Mouse (Mus musculus) ovary, postnatal 14 days (tissue): ENCODE measurements around the gene Pla2g4a.

ENCODE experiments used
- DNase-seq: peaks from one replicate; pipeline ENCODE4 v3.0.0; 2022; ENCODE audit warnings: low spot score

Gene Pla2g4a

DNA sequence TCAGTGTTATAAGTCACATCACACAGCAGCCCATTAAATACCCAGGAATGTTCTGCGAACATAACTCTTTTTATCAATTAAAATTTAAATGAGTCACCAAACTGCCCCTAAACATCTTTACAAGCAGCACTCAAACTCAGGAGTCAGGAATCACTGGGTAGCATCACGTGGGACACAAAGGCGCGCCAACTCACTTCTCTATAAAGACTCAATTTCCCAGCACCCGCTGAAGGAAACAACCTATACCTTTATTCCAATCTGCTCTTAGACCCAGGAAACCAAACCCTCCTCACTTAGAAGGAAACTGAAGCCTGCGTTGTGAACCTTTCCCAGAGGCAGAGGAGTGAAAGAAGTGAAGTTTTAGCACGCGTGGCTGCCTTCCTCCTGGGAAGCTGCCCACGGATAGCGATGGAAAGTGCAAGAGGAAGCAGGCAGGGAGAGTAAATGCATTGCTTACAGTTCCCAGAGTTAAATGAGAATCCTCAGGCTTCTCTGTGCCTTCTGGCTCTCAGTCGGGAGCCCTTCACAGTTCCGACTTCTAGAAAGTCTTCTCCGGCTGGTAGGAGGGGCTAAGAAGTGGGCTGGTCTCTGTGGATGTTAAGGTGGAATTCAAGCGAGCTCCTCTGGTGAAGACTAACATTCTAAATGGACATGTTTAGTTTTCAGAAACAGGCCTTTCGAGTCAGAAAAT, at the start of gene Pla2g4a:
Pla2g4a (minus strand) TSS at position 557 of the 691 bp plus-strand sequence.
- peak; percentile 34 for DNase-seq

DNA sequence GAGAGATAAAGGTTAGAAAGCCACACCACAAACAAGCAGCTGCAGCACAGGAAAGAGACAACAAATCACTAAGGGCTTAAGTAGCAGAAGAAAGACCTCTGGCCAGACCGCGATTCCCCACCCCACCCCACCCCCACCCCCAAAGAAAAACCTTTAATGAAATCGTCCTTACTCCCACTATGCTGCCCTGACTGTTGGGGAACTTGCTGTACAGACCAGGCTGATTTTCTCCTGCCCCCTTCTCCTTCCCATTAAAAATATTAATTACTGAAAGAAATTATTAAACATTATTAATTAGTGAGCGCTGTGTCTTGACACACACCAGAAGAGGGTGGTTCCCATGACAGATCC, 49.5 kb upstream of the Pla2g4a start:
- no peak for DNase-seq

DNA sequence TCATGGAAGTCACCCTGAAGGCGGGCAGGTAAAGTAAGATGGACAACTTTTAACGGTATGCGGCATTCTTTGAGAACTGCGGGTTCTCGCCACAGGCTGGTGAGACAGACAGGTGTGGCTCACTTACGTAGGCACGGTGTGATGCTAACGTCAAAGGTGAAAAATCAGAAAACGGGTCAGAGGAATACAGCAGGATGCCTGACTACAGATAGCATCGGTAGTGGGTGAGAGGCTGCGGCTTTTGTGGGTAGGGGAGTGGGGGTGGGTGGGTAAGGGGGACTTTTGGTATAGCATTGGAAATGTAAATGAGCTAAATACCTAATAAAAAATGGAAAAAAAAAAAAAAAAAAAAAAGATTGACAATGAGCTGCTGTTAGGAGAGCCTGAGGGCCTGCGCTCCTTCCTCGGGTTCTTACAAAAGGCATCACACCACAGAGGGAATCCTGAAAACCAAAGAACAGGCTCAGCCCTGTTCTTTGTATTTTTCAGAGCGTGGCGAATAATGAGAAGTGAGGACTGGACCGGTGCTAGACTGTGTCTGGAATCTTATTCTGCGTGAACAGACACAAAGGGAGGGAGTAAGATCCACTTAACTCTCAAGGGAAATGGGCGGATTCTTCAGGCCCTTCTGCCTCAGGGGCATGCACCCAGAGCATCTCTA, 49.0 kb upstream of the Pla2g4a start:
- DNase-seq: no peak

DNA sequence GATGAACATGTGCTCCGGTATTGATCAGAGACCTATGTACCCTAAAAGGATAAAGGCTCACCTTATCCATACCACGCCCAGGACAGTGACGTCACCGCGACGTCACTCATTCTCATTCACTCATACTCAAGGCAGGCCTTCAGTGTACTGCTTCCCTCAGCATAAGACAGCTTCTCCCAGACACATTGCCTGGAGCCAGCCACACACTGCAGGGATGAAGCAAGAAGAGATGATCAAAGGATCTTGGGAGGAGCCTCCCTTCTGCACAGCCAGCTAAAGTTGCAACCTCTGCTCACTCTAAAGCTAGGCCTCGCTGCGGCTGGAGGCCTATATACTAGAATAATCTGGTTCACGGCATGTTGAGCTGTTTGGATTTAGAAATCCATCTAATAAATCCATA, 48.0 kb upstream of the Pla2g4a start:
- DNase-seq: no peak

DNA sequence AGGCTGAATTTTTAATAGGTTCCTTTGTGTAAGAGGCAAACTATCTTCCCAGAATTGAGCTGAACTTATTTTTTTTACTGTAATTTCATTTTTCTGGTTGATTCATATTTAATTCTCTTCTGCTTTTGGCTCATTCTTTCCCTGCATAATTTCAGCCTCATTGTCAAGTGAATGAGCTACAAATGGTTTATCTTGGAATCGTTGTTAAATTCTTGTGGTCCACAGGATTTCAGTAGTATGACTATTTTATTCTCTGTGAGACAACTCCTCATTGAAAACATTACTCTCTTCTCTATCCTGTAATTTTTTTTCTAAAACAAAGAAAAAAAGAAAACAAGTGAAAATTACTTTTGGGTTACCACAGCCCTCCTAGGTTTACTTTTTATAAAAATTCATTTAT, 14.5 kb upstream of the Pla2g4a start:
- DNase-seq: no peak

DNA sequence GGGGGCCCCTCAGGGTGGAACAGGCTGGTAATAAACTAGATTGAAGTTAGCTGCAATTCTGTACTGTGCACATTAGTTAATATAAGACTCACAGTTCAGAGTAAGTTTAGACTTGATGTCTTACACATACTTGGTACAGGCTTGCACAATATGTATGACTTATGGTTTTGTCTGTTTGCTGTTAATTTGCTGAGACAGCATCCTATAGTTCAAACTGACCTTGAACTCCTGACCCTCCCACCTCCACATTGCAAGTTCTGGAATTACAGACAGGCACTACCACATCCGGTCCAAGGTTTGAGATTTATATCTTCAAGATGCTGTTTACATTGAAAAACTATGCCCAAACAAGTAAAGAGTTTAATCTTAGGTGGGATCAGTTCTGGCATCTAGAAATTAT, 4.7 kb upstream of the Pla2g4a start:
- no peak for DNase-seq

DNA sequence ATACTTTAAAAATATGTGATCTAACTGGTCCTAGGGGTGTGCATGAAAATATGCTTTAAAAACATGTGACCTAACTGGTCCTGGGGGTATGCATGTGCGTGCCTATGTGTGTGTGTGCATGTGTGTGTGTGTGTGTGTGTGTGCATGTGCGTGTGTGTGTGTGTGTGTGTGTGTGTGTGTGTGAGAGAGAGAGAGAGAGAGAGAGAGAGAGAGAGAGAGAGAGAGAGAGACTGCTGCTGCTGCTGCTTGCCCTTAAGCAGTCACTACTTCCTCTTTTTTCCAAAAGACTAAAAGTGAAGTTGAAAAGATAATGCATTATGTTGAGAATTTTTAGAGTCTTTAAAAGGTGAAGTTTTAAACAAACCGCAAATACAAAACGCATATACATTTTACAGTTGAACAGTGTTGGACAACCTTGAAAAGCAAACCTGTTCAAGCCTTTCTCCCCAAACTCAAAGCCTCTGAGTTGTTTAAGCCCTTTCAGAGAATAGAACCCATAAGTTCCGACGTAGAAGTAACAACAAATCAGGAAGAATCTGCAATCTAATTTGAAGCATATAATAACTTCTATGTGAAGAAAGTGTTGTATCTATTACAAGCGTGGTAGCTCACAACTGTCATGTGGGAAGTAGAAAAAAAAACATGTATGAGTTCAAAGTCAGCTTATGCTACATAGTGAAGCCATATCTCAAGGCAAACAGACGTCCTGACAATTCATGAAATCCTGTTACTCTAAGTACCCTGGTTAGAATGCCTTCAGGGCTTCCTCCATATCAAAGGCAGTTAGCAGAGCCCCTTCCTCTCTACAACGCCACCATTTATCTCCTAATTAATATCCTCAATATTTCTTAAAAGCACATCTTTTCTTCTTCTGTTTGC, 574 bp upstream of the Pla2g4a start:
- no peak for DNase-seq

DNA sequence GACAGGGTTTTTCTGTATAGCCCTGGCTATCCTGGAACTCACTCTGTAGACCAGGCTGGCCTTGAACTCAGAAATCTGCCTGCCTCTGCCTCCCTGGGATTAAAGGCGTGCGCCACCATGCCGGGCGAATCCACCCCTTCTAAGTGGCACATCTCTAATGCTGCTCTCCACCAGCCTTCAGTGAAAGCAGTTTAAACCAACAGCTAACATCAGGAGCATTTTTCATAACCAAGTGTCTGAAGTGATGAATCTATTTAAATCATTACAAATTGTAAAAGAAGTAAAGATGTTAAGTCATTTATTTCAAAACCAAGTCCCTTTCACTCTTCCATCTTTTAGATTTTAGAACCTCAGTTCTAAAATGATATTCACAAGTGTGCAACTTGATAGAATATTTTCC, 839 bp downstream of the Pla2g4a start:
- DNase-seq: no peak

DNA sequence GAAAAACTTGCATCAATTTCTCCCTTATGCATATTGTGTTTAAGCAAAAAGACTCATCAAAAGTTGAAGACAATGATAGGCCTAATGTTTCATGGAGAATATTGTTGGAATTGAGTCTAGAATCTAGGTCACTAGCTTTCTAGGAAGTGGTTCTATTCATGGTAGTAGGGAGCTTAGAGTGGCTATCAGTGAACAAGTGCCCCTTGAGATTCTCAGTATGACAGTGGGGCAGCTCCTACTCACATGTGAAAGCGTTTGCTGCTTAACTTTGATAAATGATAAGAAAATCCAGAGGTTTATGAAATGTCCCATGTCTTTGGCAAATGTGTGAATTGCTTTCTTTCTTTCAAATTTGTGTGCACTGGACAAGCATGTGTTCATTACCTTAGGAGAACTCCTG, 2.0 kb downstream of the Pla2g4a start:
- DNase-seq: no peak

DNA sequence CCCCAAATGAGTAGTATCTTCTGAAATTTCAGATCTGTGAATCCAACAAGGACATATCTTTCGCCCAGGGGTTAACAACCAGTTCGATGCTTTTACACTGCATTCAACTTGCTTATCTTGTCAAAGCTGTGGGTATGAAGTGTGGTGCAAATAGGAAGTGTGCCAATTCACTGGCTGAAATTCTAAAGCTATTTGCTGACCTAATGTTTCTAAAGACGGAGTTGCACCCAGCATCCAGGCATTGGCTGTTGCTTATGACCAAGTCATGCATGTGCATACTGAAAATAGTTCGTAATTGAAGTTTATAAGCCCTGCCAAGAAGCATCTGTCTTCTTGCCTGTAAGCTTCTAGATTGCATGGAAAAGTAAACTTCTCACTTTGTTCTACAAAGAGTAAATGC, 5.6 kb downstream of the Pla2g4a start:
- no peak for DNase-seq

DNA sequence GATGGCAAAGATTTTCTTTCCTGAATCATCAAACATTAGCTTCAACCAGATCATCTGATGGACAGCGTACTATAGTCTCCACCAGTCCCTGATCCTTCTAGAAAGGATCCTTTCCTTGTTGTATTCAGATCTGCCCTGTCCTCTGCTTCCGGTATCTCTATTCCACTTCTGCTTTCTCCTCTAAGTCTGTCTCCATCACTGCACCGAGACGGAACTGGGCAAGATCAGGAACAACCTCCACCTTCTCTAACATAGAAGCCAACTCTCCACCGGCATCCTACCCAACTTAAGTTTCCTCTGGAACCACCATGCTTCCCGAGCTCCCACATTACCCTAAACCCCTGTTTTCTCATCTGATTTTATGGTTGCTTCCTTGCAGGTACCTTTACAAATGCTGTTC, 7.1 kb downstream of the Pla2g4a start:
- no peak for DNase-seq

DNA sequence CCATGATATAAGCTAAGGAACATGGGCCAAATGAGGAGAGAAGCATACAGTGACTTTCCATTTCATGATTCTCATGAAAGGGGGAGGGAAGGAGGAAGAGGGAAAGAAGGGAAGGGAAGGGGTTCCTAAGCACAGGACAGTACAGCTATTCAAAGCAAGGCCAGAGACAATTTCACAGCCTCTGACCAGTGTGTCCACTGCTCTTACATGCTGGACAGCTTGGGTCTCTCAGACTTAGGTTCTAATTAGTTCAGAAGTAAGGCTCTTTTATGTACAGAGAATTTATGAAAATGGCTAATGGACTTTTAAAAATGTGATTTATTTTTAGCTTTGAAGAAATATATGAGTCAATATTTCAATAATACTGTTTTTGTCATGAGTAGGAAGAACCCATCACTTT, 9.0 kb downstream of the Pla2g4a start:
- DNase-seq: no peak

DNA sequence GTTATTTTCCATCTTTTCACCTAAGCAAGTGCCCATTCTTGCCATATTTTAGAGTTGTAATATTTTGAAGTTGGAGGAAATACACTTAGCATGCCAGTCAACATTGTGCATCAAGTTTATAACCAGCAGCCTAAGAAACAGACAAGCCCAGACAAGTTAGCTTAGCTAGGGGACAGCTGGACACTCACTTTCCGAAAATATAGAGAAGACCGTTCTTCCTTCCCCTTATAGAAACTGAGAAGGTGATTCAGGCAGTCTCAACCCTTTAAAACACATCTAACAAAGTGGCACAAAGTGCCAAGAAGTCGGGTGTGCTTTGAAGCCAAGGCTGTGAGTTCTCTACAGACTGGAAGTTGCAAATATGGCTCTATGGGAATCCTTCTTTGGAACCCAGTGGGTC, 10.4 kb downstream of the Pla2g4a start:
- DNase-seq: no peak

DNA sequence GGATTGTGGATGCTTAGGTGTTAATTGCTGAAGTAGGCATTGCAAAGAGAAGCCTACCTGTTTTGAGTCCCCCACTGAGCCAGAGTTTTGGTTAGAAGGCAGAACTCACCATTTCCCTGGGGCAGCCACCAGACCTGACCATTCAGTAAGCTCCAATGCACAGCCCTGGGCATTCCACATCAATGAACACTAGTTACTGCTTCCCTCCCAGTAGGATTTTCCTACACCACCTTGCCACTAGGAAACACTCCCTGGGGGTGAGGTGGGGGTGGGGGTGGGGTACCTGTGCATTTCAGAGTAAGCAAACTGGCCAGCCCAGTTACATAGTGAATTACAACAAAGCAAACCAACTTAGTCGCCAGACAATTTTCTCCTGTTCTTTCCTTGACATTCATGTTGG, 10.8 kb downstream of the Pla2g4a start:
- DNase-seq: no peak

DNA sequence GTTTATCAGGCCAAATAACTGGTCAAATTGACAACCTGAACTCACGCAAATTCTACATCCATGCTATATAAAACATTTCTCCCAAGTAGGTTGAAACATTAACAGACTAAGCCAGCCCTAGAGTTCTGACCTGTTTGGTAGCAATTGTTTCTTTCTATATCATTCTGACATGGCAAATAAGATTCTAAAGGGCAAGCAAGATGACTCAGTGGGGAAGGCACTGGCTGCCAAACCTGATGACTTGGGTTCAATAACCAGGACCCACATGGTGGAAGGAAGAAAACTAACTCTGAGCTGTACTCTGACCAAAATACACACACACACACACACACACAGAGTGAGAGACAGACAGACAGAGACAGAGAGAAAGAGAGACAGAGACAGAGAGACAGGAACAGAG, 11.8 kb downstream of the Pla2g4a start:
- no peak for DNase-seq

DNA sequence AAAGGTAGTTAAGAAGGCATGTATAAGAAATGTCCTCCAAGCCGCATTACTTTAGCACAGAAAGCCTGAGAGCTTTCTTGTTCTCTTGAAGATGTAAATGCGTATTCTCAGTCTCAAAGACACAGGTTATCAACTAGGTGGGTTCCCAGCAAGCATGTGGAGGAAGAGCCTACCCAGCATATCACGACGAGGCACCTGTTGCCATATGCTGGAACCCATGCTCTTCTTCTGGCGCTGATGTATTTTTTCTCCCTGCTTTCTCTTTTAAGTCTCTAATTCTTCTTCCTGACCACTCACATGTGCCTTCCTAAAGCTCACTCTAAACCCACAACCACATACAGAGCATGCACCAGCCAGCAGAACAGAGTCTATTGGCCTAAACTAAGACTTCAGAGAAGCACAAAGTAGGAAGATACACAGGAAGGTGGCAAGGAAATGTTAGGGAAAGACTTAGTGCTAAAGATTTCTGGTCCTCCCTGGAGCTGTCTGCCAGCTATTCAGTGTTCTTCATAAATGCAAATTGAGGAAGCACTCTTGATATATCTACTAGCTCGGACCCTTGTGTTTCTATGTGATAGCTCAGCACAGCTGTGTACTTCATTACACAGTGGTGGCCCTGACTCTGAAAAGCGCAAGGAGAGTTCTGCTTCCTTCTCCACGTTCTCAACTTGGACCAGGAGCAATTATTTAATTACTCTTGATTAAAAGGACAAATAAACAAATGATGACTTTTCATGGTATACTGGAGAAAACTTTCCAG, 12.8 kb downstream of the Pla2g4a start:
- DNase-seq: no peak

DNA sequence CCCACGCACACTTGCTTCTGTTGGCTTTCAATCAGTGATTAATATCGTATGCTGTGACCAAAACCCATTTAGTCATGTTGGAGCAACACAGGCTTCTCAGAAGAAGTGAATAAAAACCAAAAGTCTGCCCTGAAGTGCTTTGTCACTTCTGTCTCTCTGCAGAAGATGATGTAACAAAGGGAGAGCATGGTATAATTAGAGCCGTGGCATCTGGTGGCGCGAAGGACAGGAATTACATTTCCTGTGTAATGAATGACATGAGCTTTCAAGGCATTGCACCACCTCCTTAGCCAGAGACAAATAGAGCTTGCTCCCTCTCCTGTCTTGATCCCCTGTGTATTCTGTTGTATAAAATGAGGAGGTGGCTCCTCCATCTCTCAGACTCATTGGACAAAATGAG, 14.1 kb downstream of the Pla2g4a start:
- no peak for DNase-seq

DNA sequence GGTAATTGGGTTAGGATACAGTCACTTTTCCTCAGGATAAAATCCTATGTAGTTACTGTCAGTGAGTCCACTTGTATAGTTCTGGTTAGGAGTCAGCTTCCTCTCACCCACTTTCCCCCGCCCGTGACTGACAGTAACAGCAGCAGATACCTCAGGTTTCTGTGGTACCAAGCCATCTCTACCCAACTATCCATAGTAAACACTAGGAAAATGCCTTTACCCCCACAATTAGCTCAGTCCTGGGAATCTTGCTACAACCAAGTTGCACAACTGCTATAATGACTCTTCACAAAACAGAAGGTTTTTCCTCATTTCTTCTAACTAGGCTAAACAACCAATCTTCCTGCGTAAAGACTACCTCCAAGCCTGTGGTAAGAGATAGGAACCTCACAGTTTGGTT, 14.7 kb downstream of the Pla2g4a start:
- DNase-seq: no peak

DNA sequence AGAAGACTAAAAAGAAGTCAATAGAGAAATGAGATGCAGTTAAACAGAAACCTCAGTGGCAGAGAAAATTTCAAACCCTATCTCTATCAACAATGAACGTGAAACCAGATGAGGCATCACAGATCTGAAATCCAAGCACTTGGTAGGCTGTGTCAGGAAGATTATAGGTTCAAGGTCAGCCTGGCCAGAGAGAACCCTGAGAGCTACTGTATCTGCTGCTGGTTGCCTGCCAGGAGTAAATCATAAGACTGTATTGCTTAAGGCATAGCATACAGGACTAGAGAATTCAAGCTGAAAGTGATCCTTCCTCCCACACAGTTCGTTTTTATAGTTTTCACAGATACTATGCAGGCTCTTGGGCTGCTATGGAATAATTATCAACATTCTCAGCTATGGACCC, 17.5 kb downstream of the Pla2g4a start:
- DNase-seq: no peak

DNA sequence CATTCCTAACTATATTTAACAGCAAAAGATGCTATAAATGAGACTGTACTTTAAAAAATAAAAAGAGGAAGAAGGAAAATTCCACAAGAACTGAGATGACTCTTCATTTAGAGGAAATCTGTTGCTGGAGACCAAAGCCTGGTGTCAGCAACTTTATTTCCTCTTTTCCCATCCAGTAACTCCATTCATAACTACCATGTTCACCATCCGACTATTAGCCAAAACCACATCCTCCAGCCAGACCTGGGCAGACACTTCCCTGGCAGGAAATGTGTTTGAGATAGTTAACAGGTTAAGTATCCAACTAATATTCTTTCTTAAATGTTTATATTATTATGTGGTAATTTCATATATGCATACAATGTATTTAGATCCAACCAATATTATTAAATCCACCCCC, 20.8 kb downstream of the Pla2g4a start:
- DNase-seq: no peak

DNA sequence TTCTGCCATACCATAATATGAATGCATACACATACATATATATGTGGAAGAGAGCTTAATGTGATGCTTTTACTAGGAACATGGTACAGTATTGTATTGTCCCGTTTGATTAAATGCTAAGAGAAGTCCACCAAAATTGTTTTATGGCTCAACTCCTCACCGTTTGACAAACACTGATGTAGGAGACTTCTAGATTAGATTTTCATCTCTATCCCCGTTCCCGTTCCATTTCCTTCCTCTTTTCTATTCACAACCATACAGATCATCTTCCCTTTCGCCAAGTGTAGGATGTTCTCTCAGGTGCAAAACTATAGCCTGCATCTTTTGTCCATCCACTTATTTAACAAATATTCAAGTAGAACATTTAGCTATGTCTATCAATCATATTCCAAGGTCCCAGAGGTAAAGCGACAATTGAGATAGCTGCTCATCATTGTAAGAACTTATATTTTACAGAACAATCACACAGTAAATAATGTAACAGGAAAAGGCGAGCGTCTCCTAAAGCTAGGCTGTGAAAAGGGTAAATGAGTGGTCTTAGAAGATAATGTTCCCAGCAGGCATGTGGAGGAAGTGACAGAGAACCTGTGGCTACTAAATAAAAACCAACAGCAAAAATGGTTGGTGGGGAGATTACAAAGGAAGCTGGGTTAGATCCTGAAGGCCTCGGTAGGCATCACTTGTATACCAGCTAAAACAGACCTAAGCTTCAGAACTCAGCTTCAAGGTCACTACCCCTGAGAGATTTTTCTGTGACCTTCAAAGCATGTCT, 21.6 kb downstream of the Pla2g4a start:
- DNase-seq: no peak

DNA sequence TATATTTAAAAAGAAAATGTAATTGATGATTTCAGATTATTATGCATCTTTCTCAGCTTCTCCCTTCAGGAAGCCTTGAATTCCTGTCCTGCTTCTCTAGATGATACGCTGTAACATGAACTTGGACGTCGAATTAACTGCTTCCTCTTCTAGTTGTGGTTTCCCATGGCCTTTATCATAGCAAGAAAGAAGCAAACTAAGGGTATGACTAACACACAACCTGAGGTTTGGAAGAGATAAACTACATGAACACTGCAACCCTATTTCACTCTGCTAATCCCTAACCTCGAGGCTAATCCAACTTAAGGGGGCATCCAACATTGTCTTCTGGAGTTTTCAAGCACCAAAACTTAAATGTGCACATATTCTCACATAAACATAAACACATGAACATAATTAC, 23.3 kb downstream of the Pla2g4a start:
- no peak for DNase-seq
